Comparison of ENCODE assay signal across 19 mouse cellular contexts in genomic region chr9:34713462-34713926, GRCm38 (mm10).
DNase-seq lines count a peak whose midpoint lies in the region; ATAC-seq lines count a peak whose summit lies in the region.
"Had no signal": no experiment of that assay in that cellular context is flagged by ENCODE, and none has a peak within 500 bp of the region (broad histone marks: within the 10 kb centered on the region; RNA-seq: fewer than 3 reads in every experiment).

No protein-coding gene starts in this region.

- no peaks in the 10 kb centered on the region for H3K9me3 ChIP-seq in midbrain, embryonic 16.5 days (replicated peaks; ENCODE audit: control insufficient read depth, low read length, poor library complexity, severe bottlenecking)
- H3K9me3 ChIP-seq in midbrain, embryonic 10.5 days (replicated peaks) = no peaks in the 10 kb centered on the region
- H3K9me3 ChIP-seq: heart, embryonic 15.5 days; liver, embryonic 15.5 days; neural tube, embryonic 12.5 days had no signal

- no peak overlapping the region for H3K4me3 ChIP-seq in midbrain, embryonic 16.5 days (ENCODE audit: low read depth, low read length)
- H3K4me3 ChIP-seq in midbrain, embryonic 10.5 days = no peak overlapping the region
- H3K4me3 ChIP-seq: gastrocnemius, adult 2 months; heart, adult 2 months; heart, embryonic 15.5 days; liver, embryonic 15.5 days; neural tube, embryonic 12.5 days had no signal

- peak; percentile 72 for ATAC-seq in frontal cortex, adult (ENCODE audit: low TSS enrichment)
- 0 out of 2 replicates have a peak, but pooled peaks have one; percentile 51 for ATAC-seq in midbrain, embryonic 16.5 days
- ATAC-seq: activated CD4-positive, CD25-positive, alpha-beta regulatory T cell, adult 4 months; Patski had no signal

- H3K27me3 ChIP-seq in midbrain, embryonic 16.5 days (ENCODE audit: control insufficient read depth, insufficient read depth, low read depth, low read length) = no peaks in the 10 kb centered on the region
- peaks cover 6% of the 10 kb centered on the region; the same call in 1 of the 2 replicates for H3K27me3 ChIP-seq in midbrain, embryonic 10.5 days (ENCODE audit: low read depth, poor library complexity, severe bottlenecking)
- H3K27me3 ChIP-seq: heart, embryonic 15.5 days; liver, embryonic 15.5 days; neural tube, embryonic 12.5 days; Patski had no signal

- no peak for DNase-seq in frontal cortex, postnatal 25 days (ENCODE audit: low spot score in 2 of 2)
- no peak for DNase-seq in midbrain, embryonic 10.5 days (ENCODE audit: low spot score)
- peak; percentile 58 to 59 for DNase-seq in cerebellum, adult 18-20 months
- peak; percentile 59 to 75 for DNase-seq in cerebellum, postnatal 14 days
- no peak for DNase-seq in lung, adult 18-20 months
- DNase-seq: adrenal gland, postnatal 25 days; gastrocnemius, adult 2 months; heart, adult 2 months; kidney, adult 11 months; lung, postnatal 10 days; thymus, postnatal 36 days had no signal

- peaks cover 21% of the 10 kb centered on the region for H3K4me1 ChIP-seq in midbrain, embryonic 16.5 days (ENCODE audit: control insufficient read depth, insufficient read depth, low read length)
- 0 out of 2 replicates have a peak, but pooled peaks cover 5% of the 10 kb centered on the region for H3K4me1 ChIP-seq in midbrain, embryonic 10.5 days
- H3K4me1 ChIP-seq: heart, embryonic 15.5 days; liver, embryonic 15.5 days had no signal

- H3K27ac ChIP-seq in midbrain, embryonic 16.5 days (ENCODE audit: low read length) = no peak overlapping the region
- H3K27ac ChIP-seq in midbrain, embryonic 10.5 days (replicated peaks) = no peak overlapping the region
- H3K27ac ChIP-seq: gastrocnemius, adult 2 months; heart, adult 2 months; heart, embryonic 15.5 days; kidney, postnatal 0 days; liver, embryonic 15.5 days; neural tube, embryonic 12.5 days had no signal

- no peaks in the 10 kb centered on the region for H3K36me3 ChIP-seq in midbrain, embryonic 16.5 days (ENCODE audit: control insufficient read depth, insufficient read depth, low read length)
- H3K36me3 ChIP-seq in midbrain, embryonic 10.5 days = no peaks in the 10 kb centered on the region
- H3K36me3 ChIP-seq: heart, embryonic 15.5 days; liver, embryonic 15.5 days; neural tube, embryonic 12.5 days had no signal

- no peak overlapping the region for H3K4me2 ChIP-seq in midbrain, embryonic 16.5 days (ENCODE audit: low read length)
- H3K4me2 ChIP-seq: heart, embryonic 15.5 days; liver, embryonic 15.5 days; neural tube, embryonic 12.5 days had no signal

- H3K9ac ChIP-seq in midbrain, embryonic 16.5 days (ENCODE audit: low read depth, low read length) = no peak overlapping the region
- H3K9ac ChIP-seq: heart, embryonic 15.5 days; liver, embryonic 15.5 days; neural tube, embryonic 12.5 days had no signal

- WGBS in midbrain, embryonic 16.5 days = 73% methylated on average over 4 of the region's 4 CpGs
- 88% methylated on average over 4 of the region's 4 CpGs for WGBS in midbrain, embryonic 10.5 days

Comparison
In these comparisons a context has a peak if more than half of its experiments do, and no peak if none do; other contexts are left out.
1. DNase-seq: peak in cerebellum, adult 18-20 months (2 of 2) and cerebellum, postnatal 14 days (2 of 2); none in frontal cortex, postnatal 25 days (0 of 2), midbrain, embryonic 10.5 days (single experiment) and lung, adult 18-20 months (0 of 2).